Mouse (Mus musculus) intestine, postnatal 0 days (tissue): Measurements from ENCODE around the gene Reln. TPM values are rescaled to one million over a fixed set of nuclear protein-coding genes. Genes with fewer than 3 reads are reported as not detected.
A peak's percentile ranks its signal among the peaks of the same experiment; 100 is the strongest.

Source experiments
- ATAC-seq: fragments of 200-750 bp; cut with Nextera tagmentation; 2 replicates; pipeline ENCODE4 v1.8.0; 2017; ENCODE audit warnings: mild to moderate bottlenecking, moderate TSS enrichment, moderate library complexity
- H3K27ac ChIP-seq: fragments of 300-500 bp; sonication (generic); 2 replicates; pipeline ENCODE4 v1.5.1; 2014; ENCODE audit warnings: mild to moderate bottlenecking, low read depth, low read length, moderate library complexity
- H3K27me3 ChIP-seq: fragments of 300-500 bp; sonication (generic); replicated peaks from 2 replicates; pipeline ENCODE4 v1.6.1; 2014; ENCODE audit warnings: low read length, mixed read lengths; ENCODE audit not compliant: control insufficient read depth, insufficient read depth
- H3K36me3 ChIP-seq: fragments of 300-500 bp; sonication (generic); 2 replicates; pipeline ENCODE4 v1.6.1; 2014; ENCODE audit warnings: mild to moderate bottlenecking, moderate library complexity; ENCODE audit not compliant: control insufficient read depth, insufficient read depth
- H3K4me1 ChIP-seq: fragments of 300-500 bp; sonication (generic); replicated peaks from 2 replicates; pipeline ENCODE4 v1.6.1; 2014; ENCODE audit warnings: antibody characterized with exemption, low read length, mixed read lengths; ENCODE audit not compliant: control insufficient read depth, insufficient read depth
- H3K4me2 ChIP-seq: fragments of 300-500 bp; sonication (generic); replicated peaks from 2 replicates; pipeline ENCODE4 v1.6.1; 2014; ENCODE audit warnings: low read depth, mild to moderate bottlenecking, moderate library complexity
- H3K4me3 ChIP-seq: fragments of 300-500 bp; sonication (generic); 2 replicates; pipeline ENCODE4 v1.5.1; 2014; ENCODE audit warnings: low read depth, low read length
- H3K9ac ChIP-seq: fragments of 300-500 bp; sonication (generic); 2 replicates; pipeline ENCODE4 v1.6.1; 2014; ENCODE audit warnings: mild to moderate bottlenecking, low read depth, low read length
- H3K9me3 ChIP-seq: fragments of 300-500 bp; sonication (generic); 2 replicates; pipeline ENCODE4 v1.6.1; 2016; ENCODE audit warnings: mixed run types; ENCODE audit not compliant: control insufficient read depth
- CTCF ChIP-seq: sonication (generic); IDR thresholded peaks from 2 replicates; pipeline ENCODE4 v1.5.1; 2016; ENCODE audit warnings: low read depth, mild to moderate bottlenecking, control low read depth, antibody characterized with exemption, moderate library complexity
- WGBS: fragments of 180-500 bp; shearing (Covaris S2); extraction: QIAGEN DNeasy Blood & Tissue Kit; methylation state at CpG from one replicate; pipeline ENCODE4 v1.1.7; 2014; 5-methylcytosine and 5-hydroxymethylcytosine counted together
- polyA plus RNA-seq: library from polyadenylated mRNA; unstranded; fragments of >200 nt; fragmentation: Nextera tagmentation; extraction: Ambion mirVana; gene quantifications from 2 replicates; pipeline ENCODE4 v1.2.1, GENCODE M21; 2015

Reln gene
- polyA plus RNA-seq, 1 experiment from 2014 or later, result 5.3 TPM

- Histone ChIP-seq H3K4me2 (peak overlapping the region; percentile 94), H3K4me3 (peak overlapping the region; percentile 54), H3K36me3 (no peaks in the 10 kb centered on the region), H3K9ac (no peak overlapping the region), H3K27ac (no peak overlapping the region), H3K9me3 (no peaks in the 10 kb centered on the region), H3K4me1 (no peaks in the 10 kb centered on the region; the same call in 1 of the 2 replicates), H3K27me3 (peaks cover 54% of the 10 kb centered on the region)
- WGBS, result under 1% methylated on average over 57 of the region's 58 CpGs
- TF ChIP-seq CTCF, result no peak
- no peak for ATAC-seq
These were observed 612 bp upstream of the Reln start for GRCm38 (mm10) chr5:22344976-22345651.

DNA sequence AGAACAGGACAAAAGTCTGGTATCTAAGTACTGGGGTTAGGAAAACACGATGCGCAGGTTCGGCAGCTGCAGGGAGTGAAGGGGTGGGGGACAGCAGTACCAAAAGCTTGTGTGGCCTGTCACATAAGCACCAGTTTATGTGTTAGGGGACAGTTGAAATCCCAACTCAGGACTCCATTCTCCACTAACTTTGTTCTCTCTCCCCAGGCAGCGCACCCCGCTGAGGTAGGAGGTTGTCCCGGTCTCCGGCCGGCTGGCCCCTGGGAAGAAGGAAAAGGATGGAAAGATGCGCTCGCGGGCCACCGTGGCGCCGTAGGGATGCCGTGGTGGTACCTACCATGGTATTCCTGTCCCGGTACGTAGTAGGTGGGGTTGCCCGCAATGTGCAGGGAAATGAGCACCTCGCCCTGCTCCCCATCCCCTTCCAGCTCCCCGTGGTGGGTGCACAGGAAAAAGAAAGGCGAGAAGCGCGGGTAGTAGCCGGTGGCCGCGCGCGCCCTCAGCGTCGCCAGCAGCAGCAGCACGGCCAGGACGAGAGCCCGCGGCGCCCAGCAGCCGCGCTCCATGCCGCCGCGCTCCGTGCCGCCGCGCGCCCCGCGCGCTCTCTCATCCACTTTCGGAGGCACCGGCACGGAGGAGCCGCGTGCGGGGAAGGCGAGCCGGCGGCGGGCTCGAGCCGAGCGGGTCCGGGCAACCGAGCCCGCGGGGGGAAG lies 503 bp downstream of the Reln start:
- TF ChIP-seq CTCF, result no peak
- Histone ChIP-seq H3K9me3 (no peaks in the 10 kb centered on the region), H3K9ac (no peak overlapping the region), H3K27me3 (peaks cover 54% of the 10 kb centered on the region), H3K4me1 (no peaks in the 10 kb centered on the region; the same call in 1 of the 2 replicates), H3K4me2 (peak overlapping the region; percentile 94), H3K36me3 (no peaks in the 10 kb centered on the region), H3K27ac (no peak overlapping the region), H3K4me3 (peak overlapping the region; percentile 54)
- no peak; the same call in 1 of the 2 replicates for ATAC-seq
- WGBS, result under 1% methylated on average over 64 of the region's 65 CpGs

GRCm38 (mm10) chr5:22343536-22343842 lies 1.0 kb downstream of the Reln start:
- Histone ChIP-seq H3K4me2 (peak overlapping the region; percentile 94), H3K36me3 (no peaks in the 10 kb centered on the region), H3K9me3 (no peaks in the 10 kb centered on the region), H3K27ac (no peak overlapping the region), H3K4me1 (no peaks in the 10 kb centered on the region; the same call in 1 of the 2 replicates), H3K4me3 (peak overlapping the region; percentile 54; the same call in 1 of the 2 replicates), H3K9ac (no peak overlapping the region), H3K27me3 (peaks cover 54% of the 10 kb centered on the region)
- no peak for ATAC-seq
- WGBS, result 1% methylated on average over 10 of the region's 10 CpGs
- no peak for TF ChIP-seq CTCF

DNA sequence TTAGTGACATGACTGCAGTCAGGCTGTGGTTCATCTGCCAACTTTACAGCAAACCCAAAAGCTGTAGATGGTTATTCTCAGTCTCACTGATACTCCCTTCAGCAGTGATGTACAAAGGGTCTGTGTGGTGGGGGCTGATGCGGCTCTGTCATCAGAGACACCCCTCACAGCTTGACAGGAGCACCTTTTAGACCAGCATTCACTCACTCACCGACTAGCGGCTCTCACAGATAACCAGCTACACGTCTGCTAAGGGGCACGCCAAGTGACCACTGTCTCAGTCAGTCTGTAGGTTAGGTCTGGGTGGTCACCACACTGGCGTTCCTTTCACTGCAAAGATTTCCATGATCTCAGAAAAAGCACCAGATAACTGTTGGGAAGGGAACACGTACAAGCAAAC lies 2.0 kb downstream of the Reln start:
- ATAC-seq, result no peak

GRCm38 (mm10) chr5:22340991-22341390 lies 3.5 kb downstream of the Reln start:
- H3K36me3 ChIP-seq, result no peaks in the 10 kb centered on the region
- H3K4me3 ChIP-seq, result no peak overlapping the region
- no peak overlapping the region for H3K9ac ChIP-seq
- 81% methylated on average over 8 of the region's 8 CpGs for WGBS
- H3K4me1 ChIP-seq, result no peaks in the 10 kb centered on the region; the same call in 1 of the 2 replicates
- no peak overlapping the region for H3K27ac ChIP-seq
- no peak for TF ChIP-seq CTCF
- peaks cover 36% of the 10 kb centered on the region for H3K27me3 ChIP-seq
- ATAC-seq, result no peak
- no peak overlapping the region for H3K4me2 ChIP-seq
- no peaks in the 10 kb centered on the region for H3K9me3 ChIP-seq

More for the DNA sequence above, 2.0 kb downstream of the Reln start:
- Histone ChIP-seq H3K4me2 (no peak overlapping the region), H3K4me1 (no peaks in the 10 kb centered on the region; the same call in 1 of the 2 replicates), H3K4me3 (no peak overlapping the region), H3K9me3 (no peaks in the 10 kb centered on the region), H3K27ac (no peak overlapping the region), H3K9ac (no peak overlapping the region), H3K27me3 (peaks cover 51% of the 10 kb centered on the region), H3K36me3 (no peaks in the 10 kb centered on the region)
- WGBS, result 72% methylated on average over 7 of the region's 7 CpGs
- no peak for TF ChIP-seq CTCF

- H3K9me3 ChIP-seq, result 0 out of 2 replicates have a peak, but pooled peaks cover 3% of the 10 kb centered on the region
- no peak overlapping the region for H3K9ac ChIP-seq
- no peak overlapping the region for H3K4me3 ChIP-seq
- no peaks in the 10 kb centered on the region for H3K4me1 ChIP-seq
- ATAC-seq, result no peak
- H3K36me3 ChIP-seq, result no peaks in the 10 kb centered on the region
- no peak for TF ChIP-seq CTCF
- no peak overlapping the region for H3K27ac ChIP-seq
- H3K27me3 ChIP-seq, result no peaks in the 10 kb centered on the region
- no peak overlapping the region for H3K4me2 ChIP-seq
- WGBS, result 59% methylated on average over 3 of the region's 3 CpGs
These were observed 9.1 kb downstream of the Reln start for GRCm38 (mm10) chr5:22335408-22335807.
